Mouse (Mus musculus): ENCODE results near the gene Rasgrf1.
A peak's percentile ranks its signal among the peaks of the same experiment; 100 is the strongest.

DNA sequence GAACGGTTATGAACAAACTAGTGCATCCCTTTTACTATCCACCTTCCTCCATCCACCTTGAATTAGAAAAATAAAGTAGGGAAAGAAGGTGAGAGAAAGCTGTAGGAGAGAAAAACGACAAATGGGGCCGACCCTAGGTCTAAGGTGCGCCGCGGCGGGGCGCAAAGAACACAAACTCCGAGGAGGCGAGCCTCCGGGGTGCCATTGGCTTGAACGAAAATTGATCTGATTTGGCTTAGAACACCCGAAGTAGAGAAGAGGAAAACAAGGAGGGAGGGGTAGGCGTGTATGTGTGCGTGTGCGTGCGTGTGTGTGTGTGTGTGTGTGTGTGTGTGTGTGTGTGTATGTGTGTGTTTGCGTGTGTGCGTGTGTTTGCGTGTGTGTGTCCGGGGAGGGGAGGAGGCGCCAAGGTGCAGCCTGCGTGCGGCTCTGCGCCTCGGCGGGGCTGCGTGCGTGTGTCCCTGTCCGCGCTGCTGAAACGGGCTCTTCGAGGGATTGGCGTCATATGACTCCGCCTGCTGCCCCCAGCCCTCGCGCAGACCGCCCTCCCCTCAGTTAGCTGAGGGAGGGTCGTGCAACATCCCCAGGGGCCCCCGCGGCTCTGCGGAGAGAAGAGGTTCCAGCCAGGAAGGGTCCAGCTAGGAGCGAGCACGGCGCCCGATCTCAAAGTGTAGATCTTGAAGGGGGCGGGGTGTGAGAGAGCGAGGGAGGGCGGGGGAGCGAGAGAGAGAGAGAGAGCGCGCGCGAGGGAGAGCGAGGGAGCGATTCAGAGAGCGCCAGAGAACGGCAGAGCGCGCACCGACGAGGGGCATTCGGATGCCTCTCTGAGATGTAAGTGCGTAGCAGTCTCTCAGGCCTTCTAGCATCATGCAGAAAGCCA is at the start of gene Rasgrf1:
- TF ChIP-seq CTCF (IDR thresholded peaks at IDR 0.05; ENCODE audit: borderline replicate concordance, insufficient read depth, low read depth, low read length): no peak
- TF ChIP-seq POLR2A (IDR thresholded peaks at IDR 0.05; ENCODE audit: borderline replicate concordance, insufficient read depth, low read length): peak; percentile 55

Data from cerebellum, adult 2 months (tissue).